Mouse (Mus musculus) liver, adult 2 months (tissue): Measurements from ENCODE around the gene Phc1.

ENCODE experiments used
- CTCF ChIP-seq: fragments of 200-500 bp; IDR thresholded peaks from 2 replicates; pipeline ENCODE4 v1.5.1; 2011; ENCODE audit warnings: low read depth, low read length, control low read depth
- POLR2A ChIP-seq: fragments of 200-500 bp; IDR thresholded peaks from 2 replicates; pipeline ENCODE4 v1.6.1; 2011; ENCODE audit warnings: low read length, control low read depth; ENCODE audit not compliant: insufficient read depth; ENCODE audit errors: extremely low read depth

- TF ChIP-seq POLR2A (no peak), CTCF (no peak)
Measured at GRCm38 (mm10) chr6:122303526-122303925, 36.8 kb downstream of the Phc1 start.
